Comparison of ENCODE assay signal across 19 mouse cellular contexts in the genomic region with DNA sequence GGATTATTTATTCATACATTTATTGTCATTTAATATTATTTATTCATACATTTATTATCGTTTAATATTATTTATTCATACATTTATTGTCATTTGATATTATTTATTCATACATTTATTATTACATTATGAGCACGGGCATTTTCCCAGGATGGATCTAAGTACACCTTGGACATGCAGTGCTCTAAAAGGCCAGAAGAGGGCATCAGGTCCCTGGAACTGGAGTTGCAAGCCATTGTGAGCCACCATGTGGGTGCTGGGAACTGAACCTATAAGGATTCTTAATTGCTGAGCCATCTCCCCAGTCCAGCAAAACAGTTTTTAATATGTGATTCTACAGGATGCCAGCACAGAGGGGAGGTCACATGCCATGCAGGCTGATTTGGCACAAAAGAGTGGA. TPM values are rescaled to one million over a fixed set of nuclear protein-coding genes. Genes with fewer than 3 reads are reported as not detected.
DNase-seq lines count a peak whose midpoint lies in the region; TF ChIP-seq lines count a peak whose summit lies in the region.
"Had no signal": no experiment of that assay in that cellular context is flagged by ENCODE, and none has a peak within 500 bp of the region (broad histone marks: within the 10 kb centered on the region; RNA-seq: fewer than 3 reads in every experiment).

No protein-coding gene starts in this region.

- H3K9ac ChIP-seq in ES-Bruce4 (ENCODE audit: low read depth, poor library complexity, severe bottlenecking) = no peak overlapping the region
- H3K9ac ChIP-seq: embryonic facial prominence, embryonic 13.5 days; forebrain, embryonic 15.5 days; hindbrain, embryonic 13.5 days; midbrain, embryonic 15.5 days; neural tube, embryonic 15.5 days had no signal

- peak; percentile 45 for TF ChIP-seq CTCF in layer of hippocampus, adult 2 months (conservative IDR thresholded peaks at IDR 0.05)
- peak; percentile 52 for TF ChIP-seq CTCF in ES-Bruce4 (IDR thresholded peaks at IDR 0.05; ENCODE audit: low read depth, low read length)
- peak; percentile 14; the same call in 1 of the 2 replicates for TF ChIP-seq CTCF in brain, embryonic 14.5 days (IDR thresholded peaks at IDR 0.05; ENCODE audit: borderline replicate concordance, extremely low read depth, insufficient read depth, insufficient read length)

- H3K4me3 ChIP-seq in layer of hippocampus, adult 2 months = no peak overlapping the region
- no peak overlapping the region for H3K4me3 ChIP-seq in ES-Bruce4 (ENCODE audit: low read depth, low read length)
- H3K4me3 ChIP-seq: embryonic facial prominence, embryonic 13.5 days; forebrain, embryonic 15.5 days; hindbrain, embryonic 13.5 days; midbrain, embryonic 15.5 days; neural tube, embryonic 15.5 days had no signal

- H3K9me3 ChIP-seq in ES-Bruce4 (replicated peaks; ENCODE audit: control insufficient read depth, insufficient read depth, low read length, poor library complexity, severe bottlenecking) = no peaks in the 10 kb centered on the region
- H3K9me3 ChIP-seq: embryonic facial prominence, embryonic 13.5 days; forebrain, embryonic 15.5 days; hindbrain, embryonic 13.5 days; neural tube, embryonic 15.5 days had no signal

- no peaks in the 10 kb centered on the region for H3K36me3 ChIP-seq in ES-Bruce4 (ENCODE audit: control insufficient read depth, insufficient read depth, low read length, poor library complexity, severe bottlenecking)
- H3K36me3 ChIP-seq: embryonic facial prominence, embryonic 13.5 days; forebrain, embryonic 15.5 days; hindbrain, embryonic 13.5 days; midbrain, embryonic 15.5 days; neural tube, embryonic 15.5 days had no signal

- no peak for DNase-seq in layer of hippocampus, adult 2 months (ENCODE audit: low spot score in 2 of 2)
- no peak for DNase-seq in layer of hippocampus, adult 18-20 months (ENCODE audit: low spot score in 2 of 2)
- peak; percentile 22 for DNase-seq in CD4-positive helper T cell, adult 2 months (ENCODE audit: low read depth, low spot score)
- DNase-seq in brain, embryonic 14.5 days (ENCODE audit: low read depth) = no peak
- no peak for DNase-seq in gastrocnemius, postnatal 10 days
- DNase-seq in right cerebral cortex, postnatal 25 days = no peak
- DNase-seq: adrenal gland, postnatal 14 days; cerebellum, adult 11 months; cerebellum, postnatal 10 days; heart, postnatal 10 days; layer of hippocampus, postnatal 36 days; lung, adult 18-20 months had no signal

- no peak for TF ChIP-seq POLR2A in ES-Bruce4 (IDR thresholded peaks at IDR 0.05; ENCODE audit: insufficient read depth, low read length)
- TF ChIP-seq POLR2A in brain, embryonic 14.5 days (IDR thresholded peaks at IDR 0.05; ENCODE audit: borderline replicate concordance, extremely low read depth, insufficient read depth, insufficient read length, poor library complexity, severe bottlenecking) = no peak

- no peak overlapping the region for H3K27ac ChIP-seq in layer of hippocampus, adult 2 months
- H3K27ac ChIP-seq in ES-Bruce4 (ENCODE audit: insufficient read depth, low read length) = no peak overlapping the region
- H3K27ac ChIP-seq: embryonic facial prominence, embryonic 13.5 days; forebrain, embryonic 15.5 days; hindbrain, embryonic 13.5 days; macrophage; midbrain, embryonic 15.5 days; neural tube, embryonic 15.5 days had no signal

- no peak for TF ChIP-seq EP300 in ES-Bruce4 (IDR thresholded peaks at IDR 0.05; ENCODE audit: insufficient read depth, low read depth, low read length)

- H3K4me1 ChIP-seq in ES-Bruce4 (ENCODE audit: control insufficient read depth, insufficient read depth, low read length) = no peaks in the 10 kb centered on the region
- H3K4me1 ChIP-seq: embryonic facial prominence, embryonic 13.5 days; forebrain, embryonic 15.5 days; hindbrain, embryonic 13.5 days; midbrain, embryonic 15.5 days; neural tube, embryonic 15.5 days had no signal

- no peaks in the 10 kb centered on the region for H3K27me3 ChIP-seq in ES-Bruce4 (ENCODE audit: control insufficient read depth, insufficient read depth, low read length, poor library complexity, severe bottlenecking)
- H3K27me3 ChIP-seq: embryonic facial prominence, embryonic 13.5 days; forebrain, embryonic 15.5 days; hindbrain, embryonic 13.5 days; midbrain, embryonic 15.5 days; neural tube, embryonic 15.5 days had no signal

RNA-seq across cellular contexts. Expression of gene Ralgapa1, which starts 4.6 kb away (rescaled TPM):
- total RNA-seq in layer of hippocampus, adult 2 months (2021) = 100 to 1,000 TPM; 127 to 135 TPM
- total RNA-seq in layer of hippocampus, adult 18-20 months (2021) = 100 to 1,000 TPM; 117 to 126 TPM
- 26.0 and 34.7 TPM in 2 replicates for polyA plus RNA-seq in ES-Bruce4 (2011; ENCODE audit: insufficient read depth, insufficient read length, low read depth, missing spikeins)
- polyA plus RNA-seq in brain, embryonic 14.5 days (2012; rRNA removed) = 72.0 and 84.2 TPM in 2 replicates
- 10 to 100 TPM; 33.2 to 39.5 TPM for total RNA-seq in gastrocnemius, postnatal 10 days (2021)

RNA-seq across cellular contexts. Expression of gene Brms1l, which starts 10.6 kb away (rescaled TPM):
- total RNA-seq in layer of hippocampus, adult 2 months (2021) = 10 to 100 TPM; 65.2 to 72.3 TPM
- total RNA-seq in layer of hippocampus, adult 18-20 months (2021) = 10 to 100 TPM; 73.2 to 75.4 TPM
- 29.7 and 37.0 TPM in 2 replicates for polyA plus RNA-seq in ES-Bruce4 (2011; ENCODE audit: insufficient read depth, insufficient read length, low read depth, missing spikeins)
- polyA plus RNA-seq in brain, embryonic 14.5 days (2012; rRNA removed) = 69.8 and 88.5 TPM in 2 replicates
- 10 to 100 TPM; 15.4 to 22.2 TPM for total RNA-seq in gastrocnemius, postnatal 10 days (2021)
